Mouse (Mus musculus) ES-Bruce4 (cell line): ENCODE data around the gene Mlxipl. TPM values are rescaled to one million over a fixed set of nuclear protein-coding genes. Genes with fewer than 3 reads are reported as not detected.

Source experiments
- H3K27ac ChIP-seq: 2 replicates; pipeline ENCODE4 v1.5.1; 2012; ENCODE audit warnings: low read length, inconsistent platforms; ENCODE audit not compliant: insufficient read depth
- H3K27me3 ChIP-seq: 2 replicates; pipeline ENCODE4 v1.6.1; 2012; ENCODE audit warnings: mild to moderate bottlenecking, low read length, inconsistent platforms; ENCODE audit not compliant: control insufficient read depth, poor library complexity, insufficient read depth, severe bottlenecking
- H3K36me3 ChIP-seq: 2 replicates; pipeline ENCODE4 v1.6.1; 2012; ENCODE audit warnings: inconsistent platforms, mild to moderate bottlenecking, low read length, moderate library complexity; ENCODE audit not compliant: control insufficient read depth, poor library complexity, insufficient read depth, severe bottlenecking
- H3K4me1 ChIP-seq: one replicate; pipeline ENCODE4 v1.8.1; 2011; ENCODE audit warnings: low read length; ENCODE audit not compliant: control insufficient read depth, insufficient read depth
- H3K4me3 ChIP-seq: 2 replicates; pipeline ENCODE4 v1.5.1; 2011; ENCODE audit warnings: low read depth, mild to moderate bottlenecking, low read length
- H3K9ac ChIP-seq: 2 replicates; pipeline ENCODE4 v1.6.1; 2012; ENCODE audit warnings: low read depth, mild to moderate bottlenecking, inconsistent platforms; ENCODE audit not compliant: poor library complexity, severe bottlenecking
- H3K9me3 ChIP-seq: replicated peaks from 2 replicates; pipeline ENCODE4 v1.6.1; 2012; ENCODE audit warnings: mild to moderate bottlenecking, low read length, inconsistent platforms; ENCODE audit not compliant: control insufficient read depth, poor library complexity, insufficient read depth, severe bottlenecking
- CTCF ChIP-seq: IDR thresholded peaks from one replicate; pipeline ENCODE4 v1.8.1; 2011; ENCODE audit warnings: low read depth, low read length
- EP300 ChIP-seq: IDR thresholded peaks from 2 replicates; pipeline ENCODE4 v1.6.1; 2011; ENCODE audit warnings: low read depth, low read length; ENCODE audit not compliant: insufficient read depth
- POLR2A ChIP-seq: IDR thresholded peaks from one replicate; pipeline ENCODE4 v1.8.1; 2011; ENCODE audit warnings: low read length; ENCODE audit not compliant: insufficient read depth
- polyA plus RNA-seq: library from polyadenylated mRNA; stranded (reverse); fragments of >200 nt; gene quantifications from 2 replicates; pipeline ENCODE4 v1.2.4, GENCODE M21; 2011; ENCODE audit warnings: low read depth; ENCODE audit not compliant: missing spikeins, insufficient read depth, insufficient read length

Mlxipl gene
- polyA plus RNA-seq, 1 experiment: 3.8 TPM

DNA sequence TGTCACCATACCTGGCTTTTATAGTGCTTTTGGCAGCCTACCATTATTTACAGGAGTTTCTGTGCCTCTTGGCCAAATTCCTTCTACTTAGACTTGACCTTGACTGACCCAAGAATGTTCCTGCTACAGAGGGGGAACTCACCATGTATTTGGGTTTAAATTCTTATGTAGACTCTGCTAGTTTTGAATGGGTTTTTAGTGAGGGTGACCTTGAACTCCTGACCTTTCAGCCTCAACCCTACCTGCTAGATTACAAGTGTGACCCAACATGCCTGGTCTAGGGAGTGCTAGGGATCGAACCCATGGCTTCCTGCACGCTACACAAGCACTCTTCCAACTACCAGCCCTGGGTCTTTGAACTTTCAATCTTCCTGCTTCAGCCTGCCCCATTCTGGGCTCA is 17.6 kb upstream of the Mlxipl start:
- Histone ChIP-seq H3K4me1 (peaks cover 11% of the 10 kb centered on the region), H3K36me3 (no peaks in the 10 kb centered on the region), H3K4me3 (peak overlapping the region; percentile 61), H3K9ac (no peak overlapping the region; the same call in 1 of the 2 replicates), H3K27ac (peak overlapping the region; percentile 60; the same call in 1 of the 2 replicates), H3K9me3 (no peaks in the 10 kb centered on the region), H3K27me3 (no peaks in the 10 kb centered on the region)
- TF ChIP-seq CTCF (no peak), EP300 (no peak), POLR2A (no peak)

DNA sequence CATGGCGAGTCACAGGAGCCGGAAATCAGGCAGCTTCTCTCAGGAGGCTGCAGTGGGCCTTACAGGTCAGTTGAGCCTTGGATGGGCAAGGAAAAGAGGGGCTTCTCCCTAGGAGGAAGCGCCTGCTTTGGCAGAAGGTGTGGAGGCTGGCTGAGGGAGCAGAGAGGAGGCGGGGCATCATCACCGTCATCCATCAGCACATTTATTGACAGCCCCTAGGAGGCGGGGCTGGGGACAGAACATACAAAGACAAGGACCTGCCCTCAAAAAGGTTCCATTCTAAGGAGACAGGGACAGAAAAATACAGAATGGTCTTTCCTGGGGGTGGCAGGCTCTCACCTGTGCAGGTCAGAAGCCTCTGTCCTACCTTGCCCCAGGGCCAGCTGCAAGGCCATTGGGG is 17.0 kb upstream of the Mlxipl start:
- H3K27me3 ChIP-seq: no peaks in the 10 kb centered on the region
- H3K4me1 ChIP-seq: peaks cover 11% of the 10 kb centered on the region
- peak overlapping the region; percentile 61 for H3K4me3 ChIP-seq
- no peaks in the 10 kb centered on the region for H3K36me3 ChIP-seq
- peak overlapping the region; percentile 60; the same call in 1 of the 2 replicates for H3K27ac ChIP-seq
- TF ChIP-seq POLR2A: no peak
- TF ChIP-seq EP300: no peak
- no peak for TF ChIP-seq CTCF
- peak overlapping the region; percentile 37 for H3K9ac ChIP-seq
- H3K9me3 ChIP-seq: no peaks in the 10 kb centered on the region

DNA sequence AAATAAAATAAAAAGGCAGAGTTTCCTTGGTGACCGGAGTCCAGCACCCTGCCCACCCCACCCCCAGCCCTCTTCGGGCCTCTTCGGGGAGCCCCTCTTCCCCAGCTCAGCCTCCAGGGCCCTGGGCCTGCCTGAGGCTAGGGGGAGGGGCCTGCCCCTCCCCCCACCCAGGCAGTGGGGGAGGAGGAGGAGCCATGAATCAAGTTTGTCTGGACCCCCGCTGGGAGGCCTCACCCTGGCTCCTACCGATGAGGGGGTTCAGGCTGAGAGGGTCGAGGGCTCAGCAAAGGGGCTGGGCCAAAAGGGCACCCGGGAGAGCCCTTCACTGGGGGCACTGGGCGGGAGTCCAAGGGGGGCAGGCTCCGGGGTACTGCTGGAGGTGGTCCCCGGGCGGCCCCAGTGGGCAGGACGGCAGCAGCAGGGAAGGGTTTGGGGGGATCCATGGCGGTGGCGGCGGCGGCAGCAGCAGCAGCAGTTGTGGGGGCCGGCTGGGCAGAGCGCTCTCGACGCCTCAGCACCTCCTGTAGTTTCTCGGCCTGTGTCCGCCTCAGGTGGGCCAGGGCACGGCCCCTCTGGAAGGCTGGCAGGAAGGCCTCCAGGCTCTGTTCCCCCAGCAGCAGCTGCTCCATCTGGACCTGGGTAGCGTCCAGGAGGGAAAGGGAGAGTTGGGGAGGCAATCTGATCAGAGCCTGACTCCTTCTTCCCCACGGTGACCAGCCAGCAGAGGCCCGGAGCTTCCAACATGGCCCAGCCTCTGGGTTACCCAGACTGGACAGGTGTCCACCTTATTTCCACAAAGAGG is 16.1 kb upstream of the Mlxipl start:
- Histone ChIP-seq H3K27ac (no peak overlapping the region), H3K9me3 (no peaks in the 10 kb centered on the region), H3K4me1 (peaks cover 11% of the 10 kb centered on the region), H3K36me3 (no peaks in the 10 kb centered on the region), H3K9ac (peak overlapping the region; percentile 37), H3K27me3 (no peaks in the 10 kb centered on the region), H3K4me3 (no peak overlapping the region; the same call in 1 of the 2 replicates)
- TF ChIP-seq POLR2A: no peak
- TF ChIP-seq EP300: 0 out of 2 replicates have a peak, but pooled peaks have one; percentile 52

DNA sequence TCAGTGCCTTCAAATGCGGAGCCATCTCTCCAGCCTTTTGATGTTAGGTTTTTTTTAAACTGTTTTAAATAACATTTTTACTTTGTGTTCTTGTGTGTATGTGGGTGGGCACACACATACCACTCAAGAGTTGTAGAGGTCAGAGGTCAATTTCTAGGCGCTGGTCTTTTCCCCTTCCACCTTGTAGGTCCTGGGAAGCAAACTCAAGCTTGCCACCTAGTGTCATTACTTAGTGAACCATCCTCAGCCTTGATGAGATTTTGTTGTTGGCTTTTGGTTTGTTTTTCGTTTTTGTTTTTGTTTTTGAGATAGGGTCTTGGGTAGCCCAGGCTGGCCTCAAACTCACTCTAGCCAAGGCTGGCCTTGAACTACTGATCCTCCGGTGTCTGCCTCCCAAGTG is 14.0 kb upstream of the Mlxipl start:
- no peak overlapping the region for H3K27ac ChIP-seq
- peaks cover 11% of the 10 kb centered on the region for H3K4me1 ChIP-seq
- H3K4me3 ChIP-seq: no peak overlapping the region
- H3K36me3 ChIP-seq: no peaks in the 10 kb centered on the region
- no peaks in the 10 kb centered on the region for H3K27me3 ChIP-seq
- no peaks in the 10 kb centered on the region for H3K9me3 ChIP-seq
- no peak overlapping the region for H3K9ac ChIP-seq
- TF ChIP-seq EP300: no peak
- TF ChIP-seq CTCF: no peak
- no peak for TF ChIP-seq POLR2A

DNA sequence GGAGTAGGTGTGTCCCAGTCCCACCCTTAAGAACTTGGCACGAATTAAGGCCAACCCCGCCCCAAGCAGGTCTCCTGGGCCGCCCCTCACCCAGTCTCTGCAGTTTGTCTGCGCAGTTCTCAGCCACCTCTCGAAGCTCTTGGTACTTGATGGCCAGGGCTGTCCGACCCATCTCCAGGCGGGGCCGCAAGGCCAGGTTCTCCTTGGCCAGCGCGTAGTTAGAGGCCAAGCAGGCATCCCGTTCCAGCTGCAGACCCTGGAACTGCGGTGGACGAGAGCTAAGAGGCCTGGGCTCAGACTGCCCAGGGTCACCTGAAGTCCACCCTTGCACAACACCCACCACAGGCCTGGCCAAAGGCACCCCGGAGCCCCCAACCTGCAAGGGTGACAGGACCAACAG is 13.3 kb upstream of the Mlxipl start:
- no peaks in the 10 kb centered on the region for H3K27me3 ChIP-seq
- peaks cover 11% of the 10 kb centered on the region for H3K4me1 ChIP-seq
- no peak overlapping the region for H3K9ac ChIP-seq
- no peaks in the 10 kb centered on the region for H3K9me3 ChIP-seq
- no peak overlapping the region for H3K27ac ChIP-seq
- H3K4me3 ChIP-seq: peak overlapping the region; percentile 33
- no peaks in the 10 kb centered on the region for H3K36me3 ChIP-seq
- TF ChIP-seq EP300 (no peak), CTCF (no peak), POLR2A (no peak)

DNA sequence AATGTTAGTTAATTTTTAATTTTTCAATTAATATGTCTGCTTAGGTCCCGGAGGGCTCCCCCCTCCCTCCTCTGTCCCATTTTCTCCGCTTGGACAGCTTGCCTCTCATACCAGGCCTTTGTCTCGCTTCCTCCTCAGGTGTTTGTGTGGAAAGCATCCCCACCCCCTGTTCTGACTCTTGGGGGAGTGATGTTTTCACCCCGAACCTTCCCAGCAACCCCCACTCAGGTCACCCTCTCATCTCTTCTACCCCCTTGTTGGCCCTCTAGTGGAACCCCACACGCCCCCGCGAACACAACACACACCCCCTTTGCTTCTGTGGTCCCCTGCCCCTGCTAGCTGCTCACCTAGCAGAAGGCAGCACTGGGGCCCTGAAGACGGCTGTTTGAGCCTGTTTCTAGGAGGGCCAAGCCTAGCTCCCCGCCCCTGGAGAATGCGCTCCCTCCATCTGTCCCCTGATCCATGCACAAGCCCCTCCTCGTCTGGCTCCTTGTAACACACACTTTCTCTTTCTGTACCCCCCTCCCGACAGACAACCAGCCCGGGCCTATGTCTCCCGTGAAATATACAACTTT is 12.7 kb upstream of the Mlxipl start:
- Histone ChIP-seq H3K27ac (no peak overlapping the region), H3K36me3 (no peaks in the 10 kb centered on the region), H3K27me3 (no peaks in the 10 kb centered on the region), H3K4me3 (peak overlapping the region; percentile 73), H3K9ac (peak overlapping the region; percentile 97), H3K4me1 (peaks cover 11% of the 10 kb centered on the region), H3K9me3 (no peaks in the 10 kb centered on the region)
- TF ChIP-seq EP300: no peak
- TF ChIP-seq CTCF: no peak
- no peak for TF ChIP-seq POLR2A
